Mouse (Mus musculus): ENCODE results near the gene Actc1. TPM values are rescaled to one million over a fixed set of nuclear protein-coding genes. Genes with fewer than 3 reads are reported as not detected.

Gene Actc1
- polyA plus RNA-seq, 1 experiment, result 4.3 TPM

- H3K4me3 ChIP-seq (ENCODE audit: low read depth, low read length), result no peak overlapping the region
- H3K27ac ChIP-seq (ENCODE audit: insufficient read depth, low read depth, low read length), result no peak overlapping the region
- no peaks in the 10 kb centered on the region for H3K27me3 ChIP-seq (ENCODE audit: control insufficient read depth, insufficient read depth, low read length)
- H3K36me3 ChIP-seq (ENCODE audit: control insufficient read depth, insufficient read depth, low read length), result no peaks in the 10 kb centered on the region
- H3K4me1 ChIP-seq (ENCODE audit: control insufficient read depth, insufficient read depth, insufficient read length, low read length), result no peaks in the 10 kb centered on the region
- no peak for TF ChIP-seq CTCF (IDR thresholded peaks at IDR 0.05; ENCODE audit: extremely low read depth, insufficient read length, insufficient replicate concordance, low read depth, low read length)
- TF ChIP-seq POLR2A (IDR thresholded peaks at IDR 0.05; ENCODE audit: low read depth, low read length), result no peak
Measured at GRCm38 (mm10) chr2:114020210-114020563, 33.2 kb downstream of the Actc1 start.

GRCm38 (mm10) chr2:114019474-114020209 is 33.7 kb downstream of the Actc1 start:
- Histone ChIP-seq H3K36me3 (ENCODE audit: control insufficient read depth, insufficient read depth, low read length) (no peaks in the 10 kb centered on the region), H3K27me3 (ENCODE audit: control insufficient read depth, insufficient read depth, low read length) (no peaks in the 10 kb centered on the region), H3K4me1 (ENCODE audit: control insufficient read depth, insufficient read depth, insufficient read length, low read length) (no peaks in the 10 kb centered on the region), H3K4me3 (ENCODE audit: low read depth, low read length) (no peak overlapping the region), H3K27ac (ENCODE audit: insufficient read depth, low read depth, low read length) (no peak overlapping the region)
- TF ChIP-seq CTCF (IDR thresholded peaks at IDR 0.05; ENCODE audit: extremely low read depth, insufficient read length, insufficient replicate concordance, low read depth, low read length) (no peak), POLR2A (IDR thresholded peaks at IDR 0.05; ENCODE audit: low read depth, low read length) (no peak)
- 84% methylated on average over 11 of the region's 11 CpGs for WGBS

- Histone ChIP-seq H3K27me3 (ENCODE audit: control insufficient read depth, insufficient read depth, low read length) (peaks cover 9% of the 10 kb centered on the region; the same call in 1 of the 2 replicates), H3K4me3 (ENCODE audit: low read depth, low read length) (no peak overlapping the region), H3K27ac (ENCODE audit: insufficient read depth, low read depth, low read length) (no peak overlapping the region), H3K36me3 (ENCODE audit: control insufficient read depth, insufficient read depth, low read length) (no peaks in the 10 kb centered on the region), H3K4me1 (ENCODE audit: control insufficient read depth, insufficient read depth, insufficient read length, low read length) (no peaks in the 10 kb centered on the region)
- TF ChIP-seq CTCF (IDR thresholded peaks at IDR 0.05; ENCODE audit: extremely low read depth, insufficient read length, insufficient replicate concordance, low read depth, low read length) (no peak), POLR2A (IDR thresholded peaks at IDR 0.05; ENCODE audit: low read depth, low read length) (no peak)
- 35% methylated on average over 10 of the region's 10 CpGs for WGBS
Measured at GRCm38 (mm10) chr2:114018136-114018535, 35.2 kb downstream of the Actc1 start.

GRCm38 (mm10) chr2:114014839-114015238 is 38.5 kb downstream of the Actc1 start:
- Histone ChIP-seq H3K27me3 (ENCODE audit: control insufficient read depth, insufficient read depth, low read length) (peaks cover 12% of the 10 kb centered on the region), H3K4me3 (ENCODE audit: low read depth, low read length) (no peak overlapping the region), H3K4me1 (ENCODE audit: control insufficient read depth, insufficient read depth, insufficient read length, low read length) (no peaks in the 10 kb centered on the region), H3K36me3 (ENCODE audit: control insufficient read depth, insufficient read depth, low read length) (no peaks in the 10 kb centered on the region), H3K27ac (ENCODE audit: insufficient read depth, low read depth, low read length) (no peak overlapping the region)
- no peak for TF ChIP-seq CTCF (IDR thresholded peaks at IDR 0.05; ENCODE audit: extremely low read depth, insufficient read length, insufficient replicate concordance, low read depth, low read length)
- no peak for TF ChIP-seq POLR2A (IDR thresholded peaks at IDR 0.05; ENCODE audit: low read depth, low read length)
- 76% methylated on average over 6 of the region's 6 CpGs for WGBS

GRCm38 (mm10) chr2:114013846-114014245 is 39.5 kb downstream of the Actc1 start:
- no peak overlapping the region for H3K4me3 ChIP-seq (ENCODE audit: low read depth, low read length)
- TF ChIP-seq POLR2A (IDR thresholded peaks at IDR 0.05; ENCODE audit: low read depth, low read length) (no peak), CTCF (IDR thresholded peaks at IDR 0.05; ENCODE audit: extremely low read depth, insufficient read length, insufficient replicate concordance, low read depth, low read length) (no peak)
- peaks cover 12% of the 10 kb centered on the region for H3K27me3 ChIP-seq (ENCODE audit: control insufficient read depth, insufficient read depth, low read length)
- WGBS, result 3% methylated on average over 13 of the region's 13 CpGs
- H3K27ac ChIP-seq (ENCODE audit: insufficient read depth, low read depth, low read length), result no peak overlapping the region
- no peaks in the 10 kb centered on the region for H3K4me1 ChIP-seq (ENCODE audit: control insufficient read depth, insufficient read depth, insufficient read length, low read length)
- no peaks in the 10 kb centered on the region for H3K36me3 ChIP-seq (ENCODE audit: control insufficient read depth, insufficient read depth, low read length)

- Histone ChIP-seq H3K36me3 (ENCODE audit: control insufficient read depth, insufficient read depth, low read length) (no peaks in the 10 kb centered on the region), H3K4me1 (ENCODE audit: control insufficient read depth, insufficient read depth, insufficient read length, low read length) (no peaks in the 10 kb centered on the region), H3K27ac (ENCODE audit: insufficient read depth, low read depth, low read length) (no peak within 1 kb of the TSS), H3K4me3 (ENCODE audit: low read depth, low read length) (no peak within 1 kb of the TSS), H3K27me3 (ENCODE audit: control insufficient read depth, insufficient read depth, low read length) (peaks cover 12% of the 10 kb centered on the region)
- no peak for TF ChIP-seq CTCF (IDR thresholded peaks at IDR 0.05; ENCODE audit: extremely low read depth, insufficient read length, insufficient replicate concordance, low read depth, low read length)
- TF ChIP-seq POLR2A (IDR thresholded peaks at IDR 0.05; ENCODE audit: low read depth, low read length), result no peak
- WGBS, result 2% methylated on average over 60 of the region's 60 CpGs
Measured at GRCm38 (mm10) chr2:114013295-114013771, 40.0 kb downstream of the Actc1 start, which contains the start of gene Gjd2. Gjd2 (minus strand) TSS chr2:114013619.

- Histone ChIP-seq H3K4me3 (ENCODE audit: low read depth, low read length) (no peak overlapping the region), H3K27ac (ENCODE audit: insufficient read depth, low read depth, low read length) (no peak overlapping the region), H3K4me1 (ENCODE audit: control insufficient read depth, insufficient read depth, insufficient read length, low read length) (no peaks in the 10 kb centered on the region), H3K36me3 (ENCODE audit: control insufficient read depth, insufficient read depth, low read length) (no peaks in the 10 kb centered on the region), H3K27me3 (ENCODE audit: control insufficient read depth, insufficient read depth, low read length) (peaks cover 12% of the 10 kb centered on the region)
- no peak for TF ChIP-seq POLR2A (IDR thresholded peaks at IDR 0.05; ENCODE audit: low read depth, low read length)
- no peak for TF ChIP-seq CTCF (IDR thresholded peaks at IDR 0.05; ENCODE audit: extremely low read depth, insufficient read length, insufficient replicate concordance, low read depth, low read length)
- WGBS, result 9% methylated on average over 19 of the region's 19 CpGs
Measured at GRCm38 (mm10) chr2:114012749-114013211, 40.6 kb downstream of the Actc1 start.

Data from small intestine, adult 2 months (tissue).